Mouse (Mus musculus): ENCODE data around the gene Cacna1d.

- TF ChIP-seq CTCF (IDR thresholded peaks at IDR 0.05; ENCODE audit: low read depth) (no peak), EP300 (IDR thresholded peaks at IDR 0.05; ENCODE audit: low read depth) (no peak)
Observed at GRCm38 (mm10) chr14:29999475-29999811, 491.8 kb downstream of the Cacna1d start.

Data from heart, postnatal 0 days (tissue).